Mouse (Mus musculus) erythroblast, embryonic 14.5 days (primary cell): ENCODE data around the gene Ptgis.

Experiments used
- GATA1 ChIP-seq: IDR thresholded peaks from 2 replicates; pipeline ENCODE4 v1.6.1; 2012; ENCODE audit warnings: low read length, inconsistent platforms, mixed read lengths
- TAL1 ChIP-seq: IDR thresholded peaks from 3 replicates; pipeline ENCODE4 v1.6.1; 2012; ENCODE audit warnings: low read length, inconsistent platforms, mixed read lengths

DNA sequence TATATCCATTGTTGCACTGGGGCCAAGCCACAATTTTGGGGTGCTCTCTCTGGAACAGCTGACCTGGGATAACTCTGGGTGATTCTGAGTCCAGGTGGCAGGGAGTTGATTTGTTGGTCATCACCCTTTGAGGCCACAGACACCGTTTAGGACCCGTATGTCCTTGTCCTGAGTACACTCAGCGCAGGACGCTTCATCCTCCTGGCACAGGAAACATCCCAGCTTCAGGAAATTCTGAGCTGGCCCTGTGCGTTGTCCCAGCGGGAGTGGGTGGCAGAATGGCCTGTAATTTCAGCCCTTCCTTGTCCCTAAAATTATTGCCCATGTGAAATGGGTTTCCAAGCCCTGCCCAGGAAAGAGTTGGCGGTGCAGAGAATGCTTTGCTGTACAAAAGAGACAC, 37.6 kb upstream of the Ptgis start:
- no peak for TF ChIP-seq TAL1
- TF ChIP-seq GATA1, result no peak
